Mouse (Mus musculus) hematopoietic stem cell, adult 5-6 weeks (primary cell): ENCODE measurements around the gene Srrm2. TPM values are rescaled to one million over a fixed set of nuclear protein-coding genes. Genes with fewer than 3 reads are reported as not detected.

ENCODE experiments used
- total RNA-seq: library from RNA; stranded (forward); fragments of 172-1452, 232-1000 nt; gene quantifications from 2 replicates; pipeline ENCODE4 v1.2.3, GENCODE M21; 2017

Gene Srrm2
- total RNA-seq, 1 experiment from 2014 or later = 133 TPM

Other genes with a start within 250 kb of the Srrm2 start
- gene Zfp213, start 226.3 kb upstream of the Srrm2 start, total RNA-seq = 6.4 and 11.4 TPM in 2 replicates
- gene Zfp13, start 191.0 kb upstream of the Srrm2 start, total RNA-seq = 0.25 TPM in 1 of 2 replicates, not detected in the other
- gene Zscan10, start 189.7 kb upstream of the Srrm2 start, total RNA-seq = not detected in 2 replicates
- gene Mmp25, start 145.3 kb upstream of the Srrm2 start, total RNA-seq = 2.7 and 5.2 TPM in 2 replicates
- not detected in 2 replicates for gene Bicdl2, start 130.0 kb upstream of the Srrm2 start, total RNA-seq
- gene Hcfc1r1, start 116.9 kb upstream of the Srrm2 start, total RNA-seq = 32.0 and 33.6 TPM in 2 replicates
- 34.0 and 48.2 TPM in 2 replicates for gene Thoc6, start 116.7 kb upstream of the Srrm2 start, total RNA-seq
- gene Tnfrsf12a, start 113.1 kb upstream of the Srrm2 start, total RNA-seq = 6.3 and 24.1 TPM in 2 replicates
- not detected in 2 replicates for gene Cldn6, start 111.3 kb upstream of the Srrm2 start, total RNA-seq
- not detected in 2 replicates for gene Cldn9, start 106.5 kb upstream of the Srrm2 start, total RNA-seq
- gene 1520401A03Rik, start 67.7 kb upstream of the Srrm2 start, total RNA-seq = not detected in 2 replicates
- gene Pkmyt1, start 64.2 kb upstream of the Srrm2 start, total RNA-seq = 13.9 and 14.3 TPM in 2 replicates
- gene Paqr4, start 49.7 kb upstream of the Srrm2 start, total RNA-seq = 2.3 and 3.4 TPM in 2 replicates
- gene Kremen2, start 44.7 kb upstream of the Srrm2 start, total RNA-seq = not detected in 2 replicates
- gene Flywch1, start 18.9 kb upstream of the Srrm2 start, total RNA-seq = 26.3 and 33.2 TPM in 2 replicates
- 6.3 and 9.1 TPM in 2 replicates for gene Flywch2, start 4.5 kb upstream of the Srrm2 start, total RNA-seq
- 82.3 and 105 TPM in 2 replicates for gene Elob, start 38.6 kb downstream of the Srrm2 start, total RNA-seq
- gene Prss33, start 45.5 kb downstream of the Srrm2 start, total RNA-seq = 0.65 TPM in 1 of 2 replicates, not detected in the other
- gene Prss32, start 53.3 kb downstream of the Srrm2 start, total RNA-seq = not detected in 2 replicates
- gene Prss41, start 53.6 kb downstream of the Srrm2 start, total RNA-seq = not detected in 2 replicates
- gene Prss21, start 77.5 kb downstream of the Srrm2 start, total RNA-seq = not detected in 2 replicates
- not detected in 2 replicates for gene Dcpp1, start 90.3 kb downstream of the Srrm2 start, total RNA-seq
- not detected in 2 replicates for gene Dcpp2, start 90.3 kb downstream of the Srrm2 start, total RNA-seq
- gene Dcpp3, start 126.9 kb downstream of the Srrm2 start, total RNA-seq = not detected in 2 replicates
- not detected in 2 replicates for gene Sbp, start 151.1 kb downstream of the Srrm2 start, total RNA-seq
- gene Sbpl, start 164.7 kb downstream of the Srrm2 start, total RNA-seq = not detected in 2 replicates
- 0.69 TPM in 1 of 2 replicates, not detected in the other for gene Prss30, start 190.0 kb downstream of the Srrm2 start, total RNA-seq
- gene Prss22, start 207.6 kb downstream of the Srrm2 start, total RNA-seq = not detected in 2 replicates
- not detected in 2 replicates for gene Prss27, start 247.6 kb downstream of the Srrm2 start, total RNA-seq